Mouse (Mus musculus) right cerebral cortex, adult 2 months (tissue): ENCODE results near the gene Vmn1r132.
"Not testable (repeated sequence)": the region's sequence is repeated elsewhere in the genome, so short reads cannot be mapped to it uniquely, and the experiment has no call there.

Experiments used
- DNase-seq, 2 experiments: peaks; one replicate each; pipeline ENCODE4 v3.0.0; 2021 to 2022; ENCODE audit warnings: low spot score in 2 of 2

The Vmn1r132 gene

GRCm38 (mm10) chr7:21613792-21614191, at the start of gene Vmn1r132:
Vmn1r132 (plus strand) TSS chr7:21614092.
- DNase-seq, result not testable (repeated sequence)
